Mouse (Mus musculus): Measurements from ENCODE around the gene Plxnb3.

DNA sequence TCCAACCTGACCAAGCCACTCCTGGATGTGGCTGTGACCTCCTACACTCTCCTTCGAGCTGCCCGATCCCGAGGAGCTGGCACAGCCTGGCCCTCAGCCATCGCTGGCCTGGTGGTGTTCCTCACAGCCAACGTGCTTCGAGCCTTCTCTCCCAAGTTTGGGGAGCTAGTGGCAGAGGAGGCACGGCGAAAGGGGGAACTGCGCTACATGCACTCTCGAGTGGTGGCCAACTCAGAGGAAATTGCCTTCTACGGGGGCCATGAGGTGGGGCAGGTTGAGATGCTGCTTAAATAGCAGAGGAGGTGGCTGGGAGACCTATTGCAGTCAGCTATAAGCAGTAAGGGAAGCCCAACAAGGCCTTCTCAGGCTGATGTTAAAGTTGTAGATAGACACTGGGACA, 39.2 kb upstream of the Plxnb3 start:
- TF ChIP-seq POLR2A (IDR thresholded peaks at IDR 0.05; ENCODE audit: insufficient read length, low read depth), result no peak
- TF ChIP-seq USF1 (IDR thresholded peaks at IDR 0.05; ENCODE audit: low read depth), result no peak
- no peak for TF ChIP-seq MAX (IDR thresholded peaks at IDR 0.05; ENCODE audit: low read depth)
- TF ChIP-seq TCF3 (IDR thresholded peaks at IDR 0.05; ENCODE audit: insufficient read length, low read depth), result no peak
- TF ChIP-seq MYOG (IDR thresholded peaks at IDR 0.05; ENCODE audit: control insufficient read depth in 1 of 3, insufficient read depth in 1 of 3, insufficient read length in 2 of 3, low read depth in 2 of 3), result no peak

Data from myocyte (in vitro differentiated cells).